Mouse (Mus musculus) monocyte, adult 5-6 weeks (primary cell): Measurements from ENCODE around the gene Rbms3. TPM values are rescaled to one million over a fixed set of nuclear protein-coding genes. Genes with fewer than 3 reads are reported as not detected.

Experiments
- ATAC-seq: fragments of 153-309, 156-312 bp; replicated peaks from 2 replicates; pipeline ENCODE4 v1.8.0; 2017; ENCODE audit warnings: mild to moderate bottlenecking; ENCODE audit not compliant: low TSS enrichment, insufficient number of reproducible peaks, severe bottlenecking, poor library complexity, low FRiP score
- total RNA-seq: library from RNA; stranded (forward); fragments of 200-1000, 200-491, 200-594 nt; gene quantifications from 3 replicates; pipeline ENCODE4 v1.2.3, GENCODE M21; 2017

Gene Rbms3
- total RNA-seq, result not detected in 3 replicates

- ATAC-seq, result no peak
These were observed at the start of gene Rbms3 for GRCm38 (mm10) chr9:117629771-117630170. Rbms3 (minus strand) TSS chr9:117629913.

GRCm38 (mm10) chr9:117673311-117673710 lies 43.6 kb upstream of the Rbms3 start:
- ATAC-seq, result no peak

GRCm38 (mm10) chr9:117654626-117655025 lies 24.9 kb upstream of the Rbms3 start:
- no peak for ATAC-seq

GRCm38 (mm10) chr9:117653641-117654040 lies 23.9 kb upstream of the Rbms3 start:
- ATAC-seq, result no peak

- ATAC-seq, result no peak
These were observed 16.4 kb upstream of the Rbms3 start for GRCm38 (mm10) chr9:117646131-117646530.

GRCm38 (mm10) chr9:117641090-117641782 lies 11.5 kb upstream of the Rbms3 start:
- ATAC-seq, result no peak

- no peak for ATAC-seq
These were observed 9.0 kb upstream of the Rbms3 start for GRCm38 (mm10) chr9:117638623-117639185.

GRCm38 (mm10) chr9:117636492-117636891 lies 6.8 kb upstream of the Rbms3 start:
- no peak for ATAC-seq

- no peak for ATAC-seq
These were observed 2.5 kb downstream of the Rbms3 start for GRCm38 (mm10) chr9:117627173-117627572.

GRCm38 (mm10) chr9:117600781-117601180 lies 28.9 kb downstream of the Rbms3 start:
- ATAC-seq, result no peak

- ATAC-seq, result no peak
These were observed 30.4 kb downstream of the Rbms3 start for GRCm38 (mm10) chr9:117599341-117599740.

- ATAC-seq, result no peak
These were observed 33.6 kb downstream of the Rbms3 start for GRCm38 (mm10) chr9:117596162-117596561.

- ATAC-seq, result no peak
These were observed 44.4 kb downstream of the Rbms3 start for GRCm38 (mm10) chr9:117585345-117585744.

GRCm38 (mm10) chr9:117583638-117584037 lies 46.1 kb downstream of the Rbms3 start:
- ATAC-seq, result no peak

GRCm38 (mm10) chr9:117582591-117582990 lies 47.1 kb downstream of the Rbms3 start:
- no peak for ATAC-seq

- ATAC-seq, result no peak
These were observed 58.4 kb downstream of the Rbms3 start for GRCm38 (mm10) chr9:117571186-117571855.

- no peak for ATAC-seq
These were observed 59.4 kb downstream of the Rbms3 start for GRCm38 (mm10) chr9:117570240-117570821.

- ATAC-seq, result no peak
These were observed 63.4 kb downstream of the Rbms3 start for GRCm38 (mm10) chr9:117566293-117566692.

- ATAC-seq, result no peak
These were observed 71.2 kb downstream of the Rbms3 start for GRCm38 (mm10) chr9:117558562-117558961.

- no peak for ATAC-seq
These were observed 75.4 kb downstream of the Rbms3 start for GRCm38 (mm10) chr9:117554356-117554755.
